Comparison of ENCODE assay signal across 9 mouse cellular contexts in the genomic region with DNA sequence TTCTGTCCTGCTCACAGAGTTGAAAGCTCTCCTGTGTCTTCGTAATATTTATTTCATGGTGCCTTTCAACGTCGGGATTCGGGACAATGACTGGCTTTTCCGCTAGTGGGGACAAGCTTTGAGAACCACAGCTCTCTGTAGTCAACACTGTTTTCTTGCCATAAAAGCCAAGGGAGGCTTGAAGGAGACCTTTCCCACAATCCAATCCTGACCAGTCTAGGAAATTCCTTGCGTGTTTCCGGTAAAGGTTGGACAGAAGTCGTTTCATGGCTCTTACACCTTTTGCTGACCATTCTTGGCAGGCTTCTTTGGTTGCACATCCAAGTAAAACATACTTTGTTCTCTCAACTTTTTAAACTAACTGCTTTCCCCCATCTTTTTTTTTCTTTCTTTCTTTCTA.
DNase-seq lines count a peak whose midpoint lies in the region; ATAC-seq and TF ChIP-seq lines count a peak whose summit lies in the region.
"Had no signal": no experiment of that assay in that cellular context is flagged by ENCODE, and none has a peak within 500 bp of the region (broad histone marks: within the 10 kb centered on the region; RNA-seq: fewer than 3 reads in every experiment).

No protein-coding gene starts in this region.

- H3K9me3 ChIP-seq in embryonic facial prominence, embryonic 12.5 days, result no peaks in the 10 kb centered on the region
- H3K9me3 ChIP-seq in embryonic facial prominence, embryonic 10.5 days, result no peaks in the 10 kb centered on the region
- H3K9me3 ChIP-seq in MEL (replicated peaks; ENCODE audit: insufficient read depth, low read length), result no peaks in the 10 kb centered on the region
- no peaks in the 10 kb centered on the region for H3K9me3 ChIP-seq in hindbrain, embryonic 13.5 days

- H3K4me2 ChIP-seq in embryonic facial prominence, embryonic 12.5 days (replicated peaks), result peak overlapping the region; percentile 93; the same call in 1 of the 2 replicates
- H3K4me2 ChIP-seq in hindbrain, embryonic 13.5 days, result peak overlapping the region; percentile 91

- DNase-seq in embryonic facial prominence, embryonic 10.5 days (ENCODE audit: low spot score), result no peak
- DNase-seq in MEL (ENCODE audit: low read depth, low spot score), result no peak
- peak; percentile 14 for DNase-seq in lung, postnatal 36 days
- DNase-seq in ovary, postnatal 10 days (ENCODE audit: low spot score), result no peak
- no peak for DNase-seq in layer of hippocampus, adult 9-10 months (ENCODE audit: low spot score)
- DNase-seq in right cerebral cortex, postnatal 25 days, result no peak
- DNase-seq: embryo, embryonic 11 days had no signal

- no peaks in the 10 kb centered on the region for H3K27me3 ChIP-seq in embryonic facial prominence, embryonic 12.5 days
- H3K27me3 ChIP-seq in embryonic facial prominence, embryonic 10.5 days (replicated peaks; ENCODE audit: low read depth, poor library complexity, severe bottlenecking), result peaks cover 13% of the 10 kb centered on the region
- H3K27me3 ChIP-seq in MEL (ENCODE audit: control insufficient read depth in 1 of 2, insufficient read depth in 2 of 2, low read length in 2 of 2), result no peaks in the 10 kb centered on the region
- no peaks in the 10 kb centered on the region for H3K27me3 ChIP-seq in hindbrain, embryonic 13.5 days

- no peak overlapping the region for H3K9ac ChIP-seq in embryonic facial prominence, embryonic 12.5 days
- H3K9ac ChIP-seq in MEL (ENCODE audit: control insufficient read depth, low read depth, low read length, poor library complexity, severe bottlenecking), result peak overlapping the region; percentile 87
- H3K9ac ChIP-seq in hindbrain, embryonic 13.5 days, result peak overlapping the region; percentile 96; the same call in 1 of the 2 replicates

- TF ChIP-seq RAD21 in MEL (IDR thresholded peaks at IDR 0.05; ENCODE audit: low read depth, low read length), result no peak

- H3K79me2 ChIP-seq in MEL (ENCODE audit: control insufficient read depth, insufficient read depth, low read length, poor library complexity), result peaks cover 9% of the 10 kb centered on the region; the same call in 1 of the 2 replicates

- TF ChIP-seq POLR2A in MEL (IDR thresholded peaks at IDR 0.05; ENCODE audit: control insufficient read depth in 1 of 2, insufficient read depth in 1 of 2, low read depth in 1 of 2, low read length in 2 of 2, poor library complexity in 1 of 2), result no peak

- peaks cover 23% of the 10 kb centered on the region for H3K4me1 ChIP-seq in embryonic facial prominence, embryonic 12.5 days
- peaks cover 34% of the 10 kb centered on the region for H3K4me1 ChIP-seq in embryonic facial prominence, embryonic 10.5 days
- H3K4me1 ChIP-seq in MEL (ENCODE audit: control insufficient read depth in 1 of 2, insufficient read depth in 2 of 2, low read length in 2 of 2), result peaks cover 2 to 11% of the 10 kb centered on the region in 2 experiments; a peak in 3 of 4 replicates
- peaks cover 32% of the 10 kb centered on the region for H3K4me1 ChIP-seq in hindbrain, embryonic 13.5 days (replicated peaks)

- no peak for TF ChIP-seq CTCF in MEL (IDR thresholded peaks at IDR 0.05 in 2 of 3, conservative IDR thresholded peaks at IDR 0.05 in 1 of 3; ENCODE audit: control insufficient read depth in 1 of 3, insufficient read depth in 1 of 3, low read depth in 2 of 3, low read length in 3 of 3, poor library complexity in 1 of 3, severe bottlenecking in 1 of 3)

- no peak for ATAC-seq in embryonic facial prominence, embryonic 12.5 days (ENCODE audit: insufficient number of reproducible peaks, insufficient read depth, low FRiP score, low TSS enrichment)
- ATAC-seq in hindbrain, embryonic 13.5 days (ENCODE audit: low FRiP score), result no peak

- no peak for TF ChIP-seq EP300 in MEL (IDR thresholded peaks at IDR 0.05; ENCODE audit: low read depth in 1 of 2, low read length in 2 of 2)

- no peak overlapping the region for H3K27ac ChIP-seq in embryonic facial prominence, embryonic 12.5 days
- no peak overlapping the region for H3K27ac ChIP-seq in embryonic facial prominence, embryonic 10.5 days (replicated peaks)
- H3K27ac ChIP-seq in MEL (ENCODE audit: control insufficient read depth, low read depth, low read length), result peak overlapping the region; percentile 97
- H3K27ac ChIP-seq in hindbrain, embryonic 13.5 days, result peak overlapping the region; percentile 98; the same call in 1 of the 2 replicates

- no peaks in the 10 kb centered on the region for H3K36me3 ChIP-seq in embryonic facial prominence, embryonic 12.5 days
- H3K36me3 ChIP-seq in embryonic facial prominence, embryonic 10.5 days (replicated peaks), result no peaks in the 10 kb centered on the region
- peaks cover 0 to 15% of the 10 kb centered on the region in 2 experiments; a peak in 2 of 4 replicates for H3K36me3 ChIP-seq in MEL (ENCODE audit: control insufficient read depth in 1 of 2, insufficient read depth in 2 of 2, low read length in 2 of 2)
- no peaks in the 10 kb centered on the region for H3K36me3 ChIP-seq in hindbrain, embryonic 13.5 days

- no peak overlapping the region for H3K4me3 ChIP-seq in embryonic facial prominence, embryonic 12.5 days
- H3K4me3 ChIP-seq in embryonic facial prominence, embryonic 10.5 days, result no peak overlapping the region; the same call in 1 of the 2 replicates
- peak overlapping the region; percentile 81 to 94 for H3K4me3 ChIP-seq in MEL (ENCODE audit: control insufficient read depth in 1 of 2, insufficient read depth in 1 of 2, low read depth in 2 of 2, low read length in 2 of 2)
- H3K4me3 ChIP-seq in hindbrain, embryonic 13.5 days, result peak overlapping the region; percentile 90

- WGBS in embryonic facial prominence, embryonic 12.5 days, result 88% methylated on average over 8 of the region's 8 CpGs
- WGBS in embryonic facial prominence, embryonic 10.5 days, result 91% methylated on average over 8 of the region's 8 CpGs
- WGBS in hindbrain, embryonic 13.5 days, result 75% methylated on average over 8 of the region's 8 CpGs

TF ChIP-seq in MEL, 35 proteins besides CTCF, POLR2A, EP300 and RAD21:
- TF ChIP-seq MYC (IDR thresholded peaks at IDR 0.05; ENCODE audit: low read depth, low read length) (no peak), NRF1 (IDR thresholded peaks at IDR 0.05; ENCODE audit: insufficient read depth, low read depth, low read length, poor library complexity, severe bottlenecking) (no peak), MXI1 (IDR thresholded peaks at IDR 0.05; ENCODE audit: low read depth, low read length) (no peak), KAT2A (conservative IDR thresholded peaks at IDR 0.05; ENCODE audit: low read depth, low read length) (no peak), MYB (IDR thresholded peaks at IDR 0.05; ENCODE audit: low read depth, low read length) (no peak), TCF12 (IDR thresholded peaks at IDR 0.05; ENCODE audit: low read depth, low read length) (no peak)

Comparison
In these comparisons a context has a peak if more than half of its experiments do, and no peak if none do; other contexts are left out.
1. H3K27ac ChIP-seq: peak in MEL (single experiment) and hindbrain, embryonic 13.5 days (single experiment); none in embryonic facial prominence, embryonic 12.5 days (single experiment) and embryonic facial prominence, embryonic 10.5 days (single experiment).
2. H3K4me3 ChIP-seq: peak in MEL (2 of 2) and hindbrain, embryonic 13.5 days (single experiment); none in embryonic facial prominence, embryonic 12.5 days (single experiment) and embryonic facial prominence, embryonic 10.5 days (single experiment).